Mouse (Mus musculus) frontal cortex, postnatal 10 days (tissue): ENCODE measurements around the gene Erbb4.
"Not testable (repeated sequence)": the region's sequence is repeated elsewhere in the genome, so short reads cannot be mapped to it uniquely, and the experiment has no call there.

Experiments used
- DNase-seq, 2 experiments: peaks; one replicate each; pipeline ENCODE4 v3.0.0; 2022; ENCODE audit warnings: low spot score in 2 of 2, mixed read lengths in 1 of 2

The Erbb4 gene

GRCm38 (mm10) chr1:68872976-68873634 is 234.8 kb downstream of the Erbb4 start:
- no peak for DNase-seq

- DNase-seq, result no peak
Observed at GRCm38 (mm10) chr1:68860341-68860740, 247.5 kb downstream of the Erbb4 start.

GRCm38 (mm10) chr1:68859480-68859879 is 248.4 kb downstream of the Erbb4 start:
- DNase-seq, result no peak

GRCm38 (mm10) chr1:68839352-68839751 is 268.5 kb downstream of the Erbb4 start:
- no peak for DNase-seq

GRCm38 (mm10) chr1:68834686-68835085 is 273.2 kb downstream of the Erbb4 start:
- DNase-seq, result no peak

GRCm38 (mm10) chr1:68832101-68832500 is 275.8 kb downstream of the Erbb4 start:
- DNase-seq, result no peak

- no peak for DNase-seq
Observed at GRCm38 (mm10) chr1:68831575-68831974, 276.3 kb downstream of the Erbb4 start.

- no peak for DNase-seq
Observed at GRCm38 (mm10) chr1:68830501-68831239, 277.2 kb downstream of the Erbb4 start.

GRCm38 (mm10) chr1:68823116-68823644 is 284.7 kb downstream of the Erbb4 start:
- DNase-seq, result no peak

GRCm38 (mm10) chr1:68806711-68807110 is 301.1 kb downstream of the Erbb4 start:
- DNase-seq, result no peak

- DNase-seq, result no peak
Observed at GRCm38 (mm10) chr1:68787409-68788015, 320.3 kb downstream of the Erbb4 start.

GRCm38 (mm10) chr1:68780653-68781052 is 327.2 kb downstream of the Erbb4 start:
- DNase-seq, result no peak

- no peak for DNase-seq
Observed at GRCm38 (mm10) chr1:68780032-68780431, 327.8 kb downstream of the Erbb4 start.

GRCm38 (mm10) chr1:68766095-68766494 is 341.8 kb downstream of the Erbb4 start:
- DNase-seq, result not testable (repeated sequence)

GRCm38 (mm10) chr1:68762456-68762855 is 345.4 kb downstream of the Erbb4 start:
- no peak for DNase-seq

GRCm38 (mm10) chr1:68748976-68749375 is 358.9 kb downstream of the Erbb4 start:
- DNase-seq, result no peak

- no peak for DNase-seq
Observed at GRCm38 (mm10) chr1:68681478-68681877, 426.4 kb downstream of the Erbb4 start.

GRCm38 (mm10) chr1:68674667-68675066 is 433.2 kb downstream of the Erbb4 start:
- DNase-seq, result no peak

- DNase-seq, result no peak
Observed at GRCm38 (mm10) chr1:68666831-68667601, 440.8 kb downstream of the Erbb4 start.

- DNase-seq, result no peak
Observed at GRCm38 (mm10) chr1:68590475-68590874, 517.4 kb downstream of the Erbb4 start.

GRCm38 (mm10) chr1:68573851-68574540 is 533.9 kb downstream of the Erbb4 start:
- DNase-seq, result no peak
